Mouse (Mus musculus) ovary, adult 18-20 months (tissue): ENCODE data around the gene E130208F15Rik.
A peak's percentile ranks its signal among the peaks of the same experiment; 100 is the strongest.

Experiments
- DNase-seq: peaks from one replicate; pipeline ENCODE4 v3.0.0; 2022; ENCODE audit warnings: low spot score, mixed read lengths

Gene E130208F15Rik

DNA sequence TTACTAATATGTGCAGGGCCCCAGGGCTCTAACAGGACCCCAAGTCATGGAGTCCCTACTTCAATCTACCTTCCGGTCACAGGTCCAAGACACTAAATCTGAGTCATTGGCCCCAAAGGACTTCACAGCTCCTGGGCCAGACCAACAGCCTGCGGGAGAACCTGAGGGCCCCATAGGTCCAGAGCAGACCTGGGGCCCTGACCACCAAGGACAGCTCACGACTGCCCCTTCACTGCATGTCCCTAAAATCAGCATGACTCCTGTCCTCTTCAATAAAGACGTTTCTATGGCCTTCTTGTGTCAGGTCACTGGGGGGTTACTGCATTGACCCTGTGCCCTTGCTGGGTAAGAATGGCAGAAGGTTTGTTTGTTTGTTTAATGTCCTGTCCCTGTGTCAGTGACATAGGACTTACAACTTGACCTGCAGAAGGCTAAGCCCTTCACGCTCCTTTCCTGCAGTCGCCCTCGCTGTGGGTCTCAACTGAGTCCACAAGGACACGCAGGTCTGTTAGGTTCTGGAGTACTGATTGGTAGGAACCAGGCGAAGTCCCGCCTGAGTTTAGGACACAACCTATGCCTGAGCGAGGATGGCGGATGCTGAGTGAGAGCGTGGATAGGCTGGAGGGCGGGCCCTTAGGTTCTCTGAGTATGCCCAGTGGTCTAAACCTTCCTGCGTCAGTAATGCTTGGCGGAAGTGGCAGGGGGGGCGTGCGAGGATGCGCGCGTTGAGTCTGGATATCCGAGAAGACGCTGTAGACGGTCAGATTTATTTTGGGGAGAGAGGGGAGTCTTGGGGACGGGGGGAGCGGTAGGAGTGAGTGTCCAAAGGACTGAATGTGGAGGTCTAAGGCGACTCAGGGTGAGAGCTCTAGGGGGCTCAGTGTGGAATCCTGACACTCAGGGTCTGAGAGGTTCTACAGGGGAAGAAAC lies 13.2 kb upstream of the E130208F15Rik start, which contains the start of gene Alkbh6:
Alkbh6 (plus strand) TSS at position 642 of the 930 bp plus-strand sequence.
- peak; percentile 94 for DNase-seq

DNA sequence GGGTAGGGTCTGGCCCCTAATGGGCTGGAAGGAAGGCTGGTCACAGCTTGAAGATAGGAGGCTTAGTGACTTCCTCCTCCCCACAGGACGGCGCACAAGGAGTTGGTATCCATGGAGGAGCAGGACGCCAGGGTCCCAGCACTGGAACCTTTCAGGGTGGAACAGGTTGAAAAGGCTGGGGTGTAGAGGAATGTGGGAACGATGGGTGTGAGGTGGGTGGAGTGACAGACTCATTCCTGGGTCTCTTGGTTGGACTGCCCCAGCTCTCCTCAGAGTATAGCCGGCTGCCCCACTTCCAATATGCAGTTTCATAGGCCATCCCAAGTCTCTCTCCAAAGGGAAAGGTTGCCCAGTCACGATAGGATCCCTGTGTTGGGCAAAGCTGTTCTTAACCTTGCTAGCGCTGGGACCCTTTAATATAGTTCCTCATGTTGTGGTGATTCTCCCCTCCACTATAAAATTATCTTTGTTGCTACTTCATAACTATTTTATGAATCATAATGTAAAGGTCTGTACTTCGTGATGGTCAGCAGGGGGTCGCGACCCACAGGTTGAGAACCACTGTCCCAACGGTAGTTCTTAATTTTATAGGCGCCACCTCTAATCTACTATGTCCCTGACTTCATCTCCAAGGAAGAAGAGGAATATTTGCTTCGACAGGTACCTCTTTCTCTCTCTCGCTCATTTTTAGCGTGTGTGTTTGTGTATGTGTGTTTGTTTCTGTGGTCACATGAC lies 12.0 kb upstream of the E130208F15Rik start:
- DNase-seq: no peak

DNA sequence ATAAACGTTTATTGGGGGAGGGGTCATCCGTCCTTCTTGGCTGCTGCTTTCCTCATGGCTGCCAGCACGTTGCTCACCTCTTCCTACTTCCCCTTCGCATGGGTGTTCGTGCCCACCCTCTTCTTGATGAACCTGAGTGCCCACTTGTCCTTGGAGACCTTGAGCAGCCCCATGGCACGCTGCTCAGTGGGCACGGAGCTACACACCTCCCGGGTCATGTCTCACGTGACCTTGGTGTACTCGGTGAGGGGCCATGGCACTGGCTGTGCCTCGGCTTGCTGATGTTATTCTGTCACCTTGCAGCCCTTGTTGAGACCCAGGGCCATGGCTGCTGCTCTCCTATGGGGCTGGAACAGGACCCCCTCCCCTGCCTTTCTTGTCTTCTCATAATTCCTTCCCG lies 11.4 kb upstream of the E130208F15Rik start:
- no peak for DNase-seq

DNA sequence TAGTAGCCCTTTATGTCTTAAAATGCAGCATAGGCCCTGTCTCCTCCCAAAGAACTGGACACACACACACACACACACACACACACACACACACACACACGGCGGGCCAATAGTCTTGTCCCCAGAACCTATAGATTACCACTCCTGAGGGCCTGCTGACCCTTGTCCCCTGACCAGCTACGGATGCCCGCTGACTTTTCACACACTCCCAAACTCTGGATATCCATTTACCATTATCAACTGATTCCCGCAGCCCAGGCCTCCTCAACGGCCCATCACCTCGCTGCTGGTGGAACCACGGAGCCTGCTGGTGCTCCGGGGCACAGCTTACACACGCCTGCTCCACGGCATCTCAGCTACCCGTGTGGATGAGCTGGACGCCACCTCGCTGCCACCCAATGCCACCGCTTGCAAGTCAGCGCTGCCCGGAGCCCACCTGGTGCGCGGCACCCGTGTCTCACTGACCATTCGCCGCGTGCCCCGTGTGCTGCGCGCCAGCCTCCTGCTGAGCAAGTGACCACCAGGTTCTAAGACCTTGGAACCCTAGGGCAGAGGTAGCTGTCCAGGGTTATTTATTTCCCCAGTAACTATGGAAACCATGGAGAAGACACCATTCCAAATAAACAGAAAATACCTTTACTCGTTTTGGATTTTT lies 7.7 kb upstream of the E130208F15Rik start:
- no peak for DNase-seq

DNA sequence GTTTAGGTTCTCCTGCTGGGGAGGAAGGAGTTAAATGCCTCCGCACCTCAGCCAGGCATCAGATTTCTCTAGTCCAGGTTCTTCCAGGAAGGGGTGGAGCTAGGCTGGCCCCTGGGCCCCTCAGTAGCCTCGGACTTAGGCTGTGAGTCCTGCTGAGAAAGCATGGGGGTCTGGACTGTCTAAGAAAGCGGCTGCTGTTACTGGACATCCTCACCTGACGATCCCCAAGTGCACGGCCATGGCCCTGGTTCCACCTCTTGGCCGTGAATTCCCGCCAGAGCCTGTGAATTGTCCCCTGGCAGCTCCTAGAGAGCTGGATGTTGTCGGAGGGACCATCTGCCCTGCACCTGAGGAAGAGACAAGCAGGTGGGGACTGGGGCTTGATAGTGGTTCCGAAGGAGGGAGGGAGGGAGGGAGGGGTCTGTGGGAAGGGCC lies 6.8 kb upstream of the E130208F15Rik start, which contains the start of gene Syne4:
Syne4 (plus strand) TSS at position 87 of the 435 bp plus-strand sequence.
- no peak for DNase-seq

DNA sequence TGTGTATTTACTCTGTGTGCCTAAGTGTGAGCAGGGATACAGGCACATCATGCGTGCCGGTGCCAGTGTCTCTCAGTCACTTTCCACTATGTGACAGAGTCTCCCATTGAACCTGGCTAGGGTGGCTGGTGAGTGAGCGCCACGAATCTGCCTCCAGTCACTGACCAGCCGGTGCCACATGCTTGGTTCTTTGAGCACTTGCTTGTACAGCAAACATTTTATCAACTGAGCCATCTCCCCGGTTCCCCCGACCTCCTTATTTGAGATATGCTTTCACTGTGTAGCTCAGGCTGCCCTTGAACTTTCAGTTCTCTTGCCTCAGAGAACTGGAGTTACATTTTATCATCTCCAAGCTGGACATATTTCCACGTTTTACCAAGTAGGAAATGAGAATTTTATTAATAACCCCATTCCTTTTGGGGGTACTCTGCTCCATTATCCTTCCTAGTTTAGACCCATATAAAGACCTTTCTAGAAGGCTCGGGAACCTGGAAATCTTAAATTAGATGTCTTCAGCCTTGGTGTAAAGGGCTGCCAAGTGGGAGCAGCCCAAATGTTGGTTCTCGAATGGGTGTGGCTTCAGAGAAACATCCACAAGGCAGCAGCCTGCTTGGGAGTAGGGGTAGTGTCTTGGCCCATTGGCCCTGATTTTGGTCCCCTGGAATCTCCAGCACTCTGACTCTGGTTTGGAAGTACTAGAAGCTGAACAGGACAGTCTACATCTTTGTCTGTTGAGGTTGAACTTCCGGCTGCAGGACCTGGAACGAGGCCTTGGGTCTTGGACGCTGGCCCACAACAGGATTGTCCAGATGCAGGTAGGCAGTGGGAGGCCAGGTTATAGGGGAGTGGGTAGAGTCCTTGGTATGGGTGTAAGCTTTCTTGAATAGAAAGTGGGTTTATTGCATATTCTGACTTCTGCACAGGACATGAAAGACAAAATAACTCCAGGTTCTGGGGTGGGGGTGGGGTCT lies 5.7 kb upstream of the E130208F15Rik start:
- DNase-seq: no peak

DNA sequence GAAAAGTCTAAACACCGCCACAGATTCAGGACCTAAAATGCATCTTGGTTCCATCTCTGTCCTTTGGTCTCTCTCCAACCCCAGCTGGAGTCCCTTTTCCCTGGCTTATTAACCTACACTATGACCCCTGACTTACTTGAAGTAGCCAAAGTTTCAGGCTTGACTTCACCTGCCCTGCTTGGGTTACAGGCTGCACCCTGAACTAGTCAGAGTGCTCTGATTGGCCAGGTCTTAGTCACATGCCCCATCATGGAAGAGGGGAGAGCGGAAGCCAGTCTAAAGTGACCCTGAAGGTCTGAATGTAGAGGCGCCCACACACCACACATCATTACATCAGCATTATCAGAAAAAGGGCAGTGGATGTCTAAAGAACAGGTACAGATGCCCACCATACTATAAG lies 3.4 kb upstream of the E130208F15Rik start:
- DNase-seq: no peak

DNA sequence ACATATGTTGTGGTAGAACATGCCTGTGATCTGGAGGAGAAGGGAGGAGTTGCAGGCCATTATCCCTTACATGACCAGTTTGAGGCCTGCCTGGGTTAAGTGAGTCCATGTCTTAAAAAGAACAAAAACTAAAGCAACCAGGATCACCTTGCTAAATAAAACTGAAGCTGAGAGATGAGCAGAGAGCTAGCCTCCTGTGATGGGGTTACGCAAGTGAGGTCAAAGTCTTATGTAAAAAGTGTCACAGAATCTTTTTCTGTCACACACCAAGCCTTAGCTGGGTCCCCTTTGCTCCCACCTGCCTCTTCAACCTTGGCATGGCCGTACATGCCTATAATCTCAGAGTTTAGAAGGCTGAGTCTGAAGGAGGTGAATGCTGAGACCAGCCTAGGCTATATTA lies 594 bp upstream of the E130208F15Rik start:
- DNase-seq: no peak

DNA sequence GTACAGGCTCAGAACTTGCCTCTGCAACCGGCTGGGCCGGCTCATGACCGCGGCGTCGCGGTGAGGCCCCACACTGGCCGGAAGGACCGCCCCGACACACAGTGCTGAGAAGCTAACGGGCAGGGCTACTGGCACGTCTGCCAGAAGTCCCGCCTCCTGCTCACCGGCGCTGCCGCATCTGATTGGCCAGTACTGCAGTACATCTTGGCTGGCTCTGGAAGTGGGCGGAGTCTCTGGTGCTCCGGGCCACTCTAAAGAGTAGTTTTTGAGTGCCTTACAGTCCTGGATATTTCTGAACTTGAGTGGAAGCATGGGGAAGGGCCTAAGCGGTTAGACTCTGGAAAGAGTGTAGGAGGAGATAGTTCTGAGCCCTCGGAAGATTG lies 736 bp downstream of the E130208F15Rik start:
- DNase-seq: peak; percentile 98

DNA sequence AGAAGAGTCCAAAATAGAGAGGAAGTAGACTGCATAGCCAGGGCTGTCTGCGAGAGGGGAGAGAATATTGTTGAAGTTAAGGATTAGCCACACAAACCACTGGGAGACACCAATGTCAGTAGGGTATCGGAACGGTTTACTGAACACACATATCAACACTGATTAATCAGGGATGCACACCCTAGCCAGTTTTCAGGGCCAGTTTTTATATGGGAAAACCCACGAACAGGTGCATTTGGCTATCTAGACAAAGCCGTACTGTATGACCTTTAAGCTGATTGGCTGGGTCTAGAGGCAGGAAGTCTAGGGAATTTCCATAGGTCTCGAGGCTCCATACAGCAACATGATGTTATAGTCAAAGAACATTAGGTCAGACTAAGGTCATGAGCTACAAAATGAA lies 1.3 kb downstream of the E130208F15Rik start:
- DNase-seq: no peak

DNA sequence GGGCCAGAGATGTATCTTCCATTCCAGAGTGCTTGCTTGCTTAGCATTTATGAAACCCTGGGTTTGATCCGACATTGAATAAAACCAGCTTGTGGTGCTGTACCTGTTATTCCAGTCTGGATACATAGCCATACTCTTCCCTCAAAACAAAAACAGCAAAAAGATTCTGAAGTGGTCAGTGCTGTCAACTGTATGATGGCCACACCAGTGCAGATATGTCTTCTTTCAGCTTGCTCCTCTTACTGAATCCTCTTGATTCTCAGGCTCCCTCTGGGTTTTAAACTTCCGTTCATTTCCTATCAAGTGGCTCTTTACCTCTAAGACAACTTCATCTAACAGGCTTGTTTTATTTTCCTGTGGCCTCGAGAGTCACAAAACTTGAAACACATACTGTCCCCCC lies 2.3 kb downstream of the E130208F15Rik start, which contains the start of gene Sdhaf1:
Sdhaf1 (minus strand) TSS at position 101 of the 400 bp plus-strand sequence.
- DNase-seq: no peak

DNA sequence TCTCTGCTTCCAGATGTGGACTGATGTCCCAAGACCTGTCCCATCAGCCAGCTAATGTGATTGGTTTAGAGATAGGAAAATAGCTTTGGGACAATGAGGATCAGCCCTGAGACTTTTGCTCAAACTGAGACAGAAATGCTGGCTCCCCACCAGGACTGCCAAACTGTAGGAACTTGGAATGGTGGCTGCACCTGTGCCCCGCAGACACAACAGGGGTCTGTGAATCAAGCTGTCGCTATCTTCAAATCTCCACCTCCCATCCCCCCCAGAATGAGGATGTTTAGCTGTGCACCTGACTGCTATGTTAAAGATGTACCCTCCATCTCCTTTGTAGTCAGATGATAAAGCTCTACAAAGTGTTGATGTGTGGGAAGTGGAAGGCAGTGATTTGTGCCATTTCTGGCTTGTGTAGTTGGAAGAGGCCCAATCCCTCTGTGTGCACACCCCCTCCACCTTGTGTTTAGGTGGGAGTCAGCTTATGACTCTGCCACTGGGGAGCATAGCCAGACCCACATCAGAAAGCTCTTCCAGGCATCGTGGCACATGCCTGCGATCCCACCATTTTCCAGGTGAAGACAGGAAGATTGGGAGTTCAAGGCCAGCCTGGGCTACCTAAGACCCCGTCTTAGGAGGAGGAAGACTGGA lies 2.9 kb downstream of the E130208F15Rik start:
- DNase-seq: no peak

DNA sequence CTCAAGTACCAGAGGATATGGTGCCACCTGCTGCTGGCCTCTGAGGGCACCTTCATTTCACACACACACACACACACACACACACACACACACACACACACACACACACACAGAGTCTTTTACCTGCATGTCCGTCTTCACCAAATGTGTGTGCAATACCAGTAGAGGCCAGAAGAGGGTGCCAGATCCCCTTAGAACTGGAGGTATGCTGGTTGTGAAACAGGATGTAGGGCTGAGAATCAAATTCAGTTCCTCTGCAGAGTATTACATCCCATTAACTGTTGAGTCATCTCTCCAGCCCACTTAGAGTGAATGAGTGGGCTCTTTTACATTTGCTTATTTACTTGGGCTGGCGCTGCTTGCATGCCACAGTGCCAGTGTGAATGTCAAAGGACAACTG lies 3.8 kb downstream of the E130208F15Rik start:
- DNase-seq: no peak

DNA sequence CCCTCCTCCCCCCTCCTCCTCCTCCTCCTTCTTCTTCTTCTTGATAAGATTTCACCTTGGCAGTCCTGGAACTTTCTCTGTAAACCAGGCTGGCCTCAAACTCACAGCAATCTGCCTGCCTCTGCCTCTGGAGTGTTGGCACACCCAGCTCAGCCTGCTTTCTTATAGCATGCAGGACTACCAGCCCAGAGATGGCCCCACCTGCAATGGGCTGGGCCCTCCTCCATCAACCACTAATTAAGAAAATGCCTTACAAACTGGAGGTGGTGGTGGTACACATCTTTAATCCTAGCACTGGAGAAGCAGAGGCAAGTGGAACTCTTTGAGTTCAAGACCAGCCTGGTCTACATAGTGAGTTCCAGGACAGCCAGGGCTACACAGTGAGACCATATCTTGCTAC lies 4.9 kb downstream of the E130208F15Rik start:
- no peak for DNase-seq

DNA sequence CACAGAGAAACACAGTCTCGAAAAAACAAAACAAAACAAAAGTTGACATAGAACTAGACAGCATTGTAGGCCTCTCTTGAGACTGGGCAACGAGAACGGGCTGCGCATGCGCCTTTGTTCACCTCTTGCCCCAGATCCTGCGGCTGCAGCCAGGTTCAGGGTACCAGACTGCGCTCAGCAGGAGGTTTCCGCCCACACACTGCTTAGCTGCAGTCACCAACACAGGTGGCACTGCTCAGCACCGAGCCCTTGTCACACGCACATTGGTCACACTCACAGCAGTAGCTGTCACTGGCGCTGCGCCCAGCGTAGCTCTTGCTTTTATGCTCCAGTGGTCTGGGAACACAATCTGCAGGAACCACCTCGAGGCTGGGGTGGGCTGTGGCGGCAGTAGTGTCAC lies 5.6 kb downstream of the E130208F15Rik start:
- DNase-seq: no peak

DNA sequence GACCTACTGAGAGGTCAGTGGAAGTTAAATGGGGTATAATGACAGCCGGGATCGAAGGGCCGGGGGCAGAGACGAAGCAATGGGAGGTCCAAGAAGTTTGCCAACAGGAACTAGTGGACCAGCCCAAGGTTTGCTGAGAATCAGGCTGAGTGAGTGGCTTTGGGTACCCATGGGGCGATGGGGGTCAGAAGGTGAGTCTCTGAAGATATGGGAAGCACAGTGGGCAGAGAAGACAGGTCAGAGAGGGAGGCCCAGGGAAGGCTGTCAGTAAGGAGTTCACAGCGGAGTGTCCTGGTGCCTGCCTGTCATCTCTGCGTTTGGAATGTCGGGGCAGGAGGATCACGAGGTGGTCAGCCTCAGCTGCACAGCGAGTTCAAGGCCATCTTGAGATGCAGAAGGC lies 6.8 kb downstream of the E130208F15Rik start:
- DNase-seq: no peak

DNA sequence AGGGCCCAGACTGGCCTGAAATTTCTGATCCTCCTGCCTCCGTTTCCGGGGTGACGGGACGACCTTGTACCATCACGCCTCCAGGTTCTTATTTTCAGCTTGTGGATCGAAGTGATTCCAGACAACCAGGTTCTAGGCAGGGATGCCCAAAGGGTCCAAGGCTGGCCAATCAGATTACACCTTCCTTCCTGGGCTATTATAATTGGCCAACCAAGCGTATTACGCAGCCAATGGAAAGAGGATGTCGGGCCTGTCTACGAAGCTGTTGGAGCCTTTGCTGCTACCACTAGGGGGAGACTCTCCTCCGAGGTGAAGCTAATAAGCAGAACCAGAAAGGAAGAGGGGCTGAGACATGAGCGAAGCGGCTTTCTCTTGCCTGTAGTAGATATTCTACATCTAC lies 10.3 kb downstream of the E130208F15Rik start:
- peak; percentile 36 for DNase-seq

DNA sequence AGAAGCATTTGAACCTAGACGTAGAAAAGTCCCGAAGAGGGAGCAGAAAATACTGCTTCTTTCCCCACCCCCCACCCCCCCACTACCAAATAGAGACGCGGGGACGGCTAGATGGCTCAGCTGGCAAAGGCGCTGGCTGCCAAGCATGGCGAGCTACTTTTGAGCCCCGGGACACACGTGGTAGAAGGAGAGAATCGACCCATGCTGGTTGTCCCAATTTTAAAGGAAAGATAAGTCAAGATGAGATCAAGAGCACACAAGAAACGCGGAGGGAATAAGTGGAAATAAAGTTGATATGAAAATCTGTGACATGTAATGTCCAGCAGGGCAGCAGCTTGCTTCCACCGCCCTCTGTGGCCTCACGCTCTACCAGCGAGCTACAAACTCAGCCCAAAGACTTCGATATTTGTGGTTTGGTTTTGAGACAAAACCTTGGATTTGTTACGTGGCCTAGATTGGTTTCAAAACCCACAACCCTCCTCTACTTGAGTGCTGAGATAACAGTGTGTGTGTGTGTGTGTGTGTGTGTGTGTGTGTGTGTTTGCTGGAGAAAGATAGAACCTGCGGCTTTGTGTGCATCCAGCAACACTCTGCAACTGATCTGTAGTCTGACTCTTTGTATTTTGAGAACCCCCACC lies 11.2 kb downstream of the E130208F15Rik start:
- DNase-seq: no peak

DNA sequence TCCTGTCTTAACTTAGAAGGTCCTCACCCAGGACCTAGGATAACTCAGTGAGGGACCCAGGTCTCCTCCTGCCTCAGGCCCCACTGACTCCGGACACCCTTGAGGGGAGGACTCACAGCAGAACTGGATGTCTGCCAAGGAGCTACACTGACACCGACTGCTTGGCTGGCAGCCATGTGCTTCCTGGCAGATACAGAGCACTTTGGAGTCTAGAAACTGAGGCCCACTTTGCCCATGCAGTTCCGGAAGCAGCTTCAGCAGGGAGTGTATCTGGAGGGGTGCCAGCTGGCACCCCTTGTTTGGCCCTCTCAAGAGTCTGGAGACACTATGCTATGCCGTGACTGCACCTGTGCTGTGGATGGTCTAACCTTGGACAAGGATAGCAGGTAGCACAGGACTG lies 11.9 kb downstream of the E130208F15Rik start:
- DNase-seq: peak; percentile 77

DNA sequence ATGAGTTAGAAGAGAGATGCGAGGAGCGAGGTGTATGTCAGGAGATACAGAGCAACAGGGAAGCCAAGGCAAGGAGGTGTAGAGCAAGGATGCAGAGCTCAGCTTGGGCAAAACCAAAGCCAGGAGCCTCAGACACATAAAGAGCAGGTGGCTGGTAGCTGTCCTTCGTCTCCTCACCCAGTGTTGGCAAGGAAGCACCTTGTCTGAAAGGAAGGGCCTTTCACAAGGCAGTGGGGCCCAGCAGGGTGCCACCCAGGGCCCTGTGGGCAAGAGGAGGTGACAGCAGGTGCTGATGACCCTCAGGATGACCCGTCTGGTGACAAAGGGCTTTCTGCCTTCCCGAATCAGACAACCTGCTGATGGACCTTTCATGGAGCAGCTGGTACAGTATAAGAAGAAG lies 13.0 kb downstream of the E130208F15Rik start:
- DNase-seq: no peak
